In the genomic region with DNA sequence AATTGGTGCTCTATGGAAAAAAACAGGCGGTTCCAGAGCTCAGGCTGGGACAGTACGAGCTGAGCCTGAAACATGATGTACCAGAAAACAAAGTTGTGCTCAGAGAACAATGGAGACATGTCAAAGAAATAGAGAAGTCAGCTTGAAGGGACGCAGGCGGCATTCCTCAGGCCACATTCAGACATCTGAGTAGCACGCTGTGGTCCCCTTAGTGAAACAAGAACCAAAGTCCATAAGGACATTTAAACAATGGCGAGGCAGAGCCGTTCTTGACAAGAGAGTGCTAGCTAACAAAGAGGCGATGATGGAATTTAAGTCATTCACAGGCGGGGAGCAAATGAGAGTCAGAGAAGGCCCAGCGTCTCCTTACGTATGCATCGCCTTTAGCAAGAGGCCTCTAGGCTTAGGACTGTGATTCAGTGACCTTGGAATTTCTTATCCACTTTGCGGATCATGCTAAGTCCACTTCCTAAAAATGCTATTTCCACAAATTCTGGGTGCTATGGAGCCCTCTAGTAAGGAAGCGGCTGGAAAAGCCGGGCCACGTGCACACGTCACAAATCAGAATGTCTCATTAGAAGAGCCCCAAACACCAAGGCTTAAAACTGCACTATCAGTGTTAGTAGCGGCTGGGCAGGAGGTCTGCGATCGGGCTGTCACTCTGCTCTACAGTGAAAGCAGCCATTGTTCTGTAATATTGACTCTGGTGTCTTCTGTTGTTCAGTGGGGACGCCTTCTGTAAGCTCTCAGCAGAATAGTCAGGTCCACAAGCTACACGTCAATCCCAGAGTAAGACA, we compare ENCODE assay signal across 12 mouse cellular contexts. TPM values are rescaled to one million over a fixed set of nuclear protein-coding genes. Genes with fewer than 3 reads are reported as not detected.
A peak's percentile ranks its signal among the peaks of the same experiment; 100 is the strongest.
DNase-seq lines count a peak whose midpoint lies in the region; ATAC-seq lines count a peak whose summit lies in the region.
"Had no signal": no experiment of that assay in that cellular context is flagged by ENCODE, and none has a peak within 500 bp of the region (broad histone marks: within the 10 kb centered on the region; RNA-seq: fewer than 3 reads in every experiment).

No protein-coding gene starts in this region.

- H3K36me3 ChIP-seq in heart, embryonic 13.5 days: no peaks in the 10 kb centered on the region
- H3K36me3 ChIP-seq in midbrain, embryonic 15.5 days (replicated peaks): no peaks in the 10 kb centered on the region

- no peaks in the 10 kb centered on the region for H3K9me3 ChIP-seq in heart, embryonic 13.5 days
- H3K9me3 ChIP-seq in midbrain, embryonic 15.5 days: no peaks in the 10 kb centered on the region

- peak overlapping the region; percentile 15 for H3K9ac ChIP-seq in heart, embryonic 13.5 days
- 0 out of 2 replicates have a peak overlapping the region, but pooled peaks have one; percentile 22 for H3K9ac ChIP-seq in midbrain, embryonic 15.5 days

- peak overlapping the region; percentile 16 for H3K4me3 ChIP-seq in heart, embryonic 13.5 days
- no peak overlapping the region for H3K4me3 ChIP-seq in midbrain, embryonic 15.5 days
- H3K4me3 ChIP-seq: layer of hippocampus, adult 2 months had no signal

- peak; percentile 61 for DNase-seq in Muller cell, postnatal 12 days (ENCODE audit: inconsistent ontology term)
- peak; percentile 74 for DNase-seq in embryo, embryonic 10.5 days (ENCODE audit: low spot score)
- no peak for DNase-seq in left cerebral cortex, adult 11 months (ENCODE audit: low spot score)
- DNase-seq in lung, postnatal 25 days (ENCODE audit: low spot score): no peak
- DNase-seq: cerebellum, adult 9-11 months; gastrocnemius, postnatal 14 days; thymus, adult 2 months had no signal

- no peak; the same call in 1 of the 2 replicates for ATAC-seq in heart, embryonic 13.5 days (ENCODE audit: extremely low read depth, insufficient number of reproducible peaks, low FRiP score, low TSS enrichment)
- ATAC-seq in midbrain, embryonic 15.5 days (replicated peaks): peak; percentile 75
- ATAC-seq in granulocyte monocyte progenitor cell, adult 5-6 weeks (replicated peaks; ENCODE audit: poor library complexity, severe bottlenecking): no peak

- H3K4me2 ChIP-seq in heart, embryonic 13.5 days: peak overlapping the region; percentile 60
- peak overlapping the region; percentile 33 for H3K4me2 ChIP-seq in midbrain, embryonic 15.5 days

- peaks cover 35% of the 10 kb centered on the region for H3K4me1 ChIP-seq in heart, embryonic 13.5 days
- H3K4me1 ChIP-seq in midbrain, embryonic 15.5 days: peaks cover 8% of the 10 kb centered on the region

- WGBS in heart, embryonic 13.5 days: 25% methylated on average over 22 of the region's 22 CpGs
- 15% methylated on average over 22 of the region's 22 CpGs for WGBS in midbrain, embryonic 15.5 days

- no peaks in the 10 kb centered on the region for H3K27me3 ChIP-seq in heart, embryonic 13.5 days (replicated peaks)
- H3K27me3 ChIP-seq in midbrain, embryonic 15.5 days (replicated peaks): no peaks in the 10 kb centered on the region
- H3K27me3 ChIP-seq: Patski had no signal

- peak overlapping the region; percentile 87 for H3K27ac ChIP-seq in heart, embryonic 13.5 days (replicated peaks)
- peak overlapping the region; percentile 38; the same call in 1 of the 2 replicates for H3K27ac ChIP-seq in midbrain, embryonic 15.5 days
- H3K27ac ChIP-seq: layer of hippocampus, adult 2 months had no signal

RNA-seq across cellular contexts. Expression of a gene that starts 48.2 kb away (rescaled TPM):
- polyA plus RNA-seq in heart, embryonic 13.5 days (2015; fragmentation: Nextera tagmentation; extraction: Ambion mirVana): 39.4 and 40.8 TPM in 2 replicates
- polyA plus RNA-seq in midbrain, embryonic 15.5 days (2015; fragmentation: Nextera tagmentation; extraction: Ambion mirVana): 17.8 and 21.4 TPM in 2 replicates
- 19.9 and 25.1 TPM in 2 replicates for total RNA-seq in granulocyte monocyte progenitor cell, adult 5-6 weeks (2014; fragmentation: Nextera tagmentation)
- total RNA-seq in granulocyte monocyte progenitor cell, adult 5-6 weeks (2017): 26.4 and 26.5 TPM in 2 replicates

Comparison
In these comparisons a context has a peak if more than half of its experiments do, and no peak if none do; other contexts are left out.
1. DNase-seq: peak in Muller cell, postnatal 12 days (single experiment) and embryo, embryonic 10.5 days (single experiment); none in left cerebral cortex, adult 11 months (single experiment) and lung, postnatal 25 days (single experiment).